Mouse (Mus musculus) forebrain, postnatal 0 days (tissue): Measurements from ENCODE around the gene Ccl2. TPM values are rescaled to one million over a fixed set of nuclear protein-coding genes. Genes with fewer than 3 reads are reported as not detected.

Experiments used
- ATAC-seq: fragments of 200-750 bp; cut with Nextera tagmentation; 2 replicates; pipeline ENCODE4 v1.8.0; 2017; ENCODE audit warnings: mild to moderate bottlenecking, moderate library complexity
- DNase-seq: peaks from one replicate; pipeline ENCODE4 v3.0.0-alpha.2; 2015
- H3K27ac ChIP-seq: fragments of 300-500 bp; sonication (generic); 2 replicates; pipeline ENCODE4 v1.5.1; 2014; ENCODE audit warnings: low read depth, mild to moderate bottlenecking, antibody characterized with exemption, low read length, moderate library complexity, mixed read lengths
- H3K27me3 ChIP-seq: fragments of 300-500 bp; sonication (generic); 2 replicates; pipeline ENCODE4 v1.6.1; 2014; ENCODE audit warnings: mild to moderate bottlenecking, low read length, mixed read lengths; ENCODE audit not compliant: insufficient read depth
- H3K36me3 ChIP-seq: fragments of 300-500 bp; sonication (generic); 2 replicates; pipeline ENCODE4 v1.6.1; 2014; ENCODE audit warnings: mild to moderate bottlenecking, moderate library complexity; ENCODE audit not compliant: insufficient read depth
- H3K4me1 ChIP-seq: fragments of 300-500 bp; sonication (generic); 2 replicates; pipeline ENCODE4 v1.6.1; 2014; ENCODE audit warnings: antibody characterized with exemption; ENCODE audit not compliant: insufficient read depth
- H3K4me2 ChIP-seq: fragments of 300-500 bp; sonication (generic); 2 replicates; pipeline ENCODE4 v1.6.1; 2014; ENCODE audit warnings: low read depth, mild to moderate bottlenecking, moderate library complexity
- H3K4me3 ChIP-seq: fragments of 300-500 bp; sonication (generic); 2 replicates; pipeline ENCODE4 v1.5.1; 2014; ENCODE audit warnings: low read depth, low read length, mixed read lengths
- H3K9ac ChIP-seq: fragments of 300-500 bp; sonication (generic); 2 replicates; pipeline ENCODE4 v1.6.1; 2014; ENCODE audit warnings: mild to moderate bottlenecking
- H3K9me3 ChIP-seq: fragments of 300-500 bp; sonication (generic); 2 replicates; pipeline ENCODE4 v1.6.1; 2016; ENCODE audit warnings: low read length
- CTCF ChIP-seq: sonication (generic); IDR thresholded peaks from 2 replicates; pipeline ENCODE4 v1.5.1; 2016; ENCODE audit warnings: antibody characterized with exemption, control low read depth, low read depth
- WGBS: fragments of 180-500 bp; shearing (Covaris S2); extraction: QIAGEN DNeasy Blood & Tissue Kit; methylation state at CpG from one replicate; pipeline ENCODE4 v1.1.7; 2014; 5-methylcytosine and 5-hydroxymethylcytosine counted together
- polyA plus RNA-seq: library from polyadenylated mRNA; unstranded; fragments of >200 nt; fragmentation: Nextera tagmentation; extraction: Ambion mirVana; gene quantifications from 2 replicates; pipeline ENCODE4 v1.2.1, GENCODE M21; 2015
- total RNA-seq: library from RNA; depleted of rRNA; stranded (reverse); fragments of >200 nt; gene quantifications from 2 replicates; pipeline ENCODE4 v1.2.3, GENCODE M21; 2014; rRNA removed

The Ccl2 gene
- total and polyA plus RNA-seq, 2 experiments from 2014 or later: 1.6 to 2.4 TPM

- Histone ChIP-seq H3K4me2 (no peak overlapping the region), H3K4me3 (no peak overlapping the region), H3K9me3 (no peaks in the 10 kb centered on the region), H3K27ac (no peak overlapping the region), H3K36me3 (no peaks in the 10 kb centered on the region), H3K9ac (no peak overlapping the region), H3K27me3 (no peaks in the 10 kb centered on the region), H3K4me1 (no peaks in the 10 kb centered on the region)
- ATAC-seq (no peak), DNase-seq (no peak)
- TF ChIP-seq CTCF: no peak
- 84% methylated on average over 3 of the region's 3 CpGs for WGBS
Observed at GRCm38 (mm10) chr11:82072984-82073383, 37.6 kb downstream of the Ccl2 start.

- Histone ChIP-seq H3K27ac (no peak overlapping the region), H3K9ac (no peak overlapping the region), H3K4me3 (no peak overlapping the region), H3K27me3 (no peaks in the 10 kb centered on the region), H3K9me3 (no peaks in the 10 kb centered on the region), H3K36me3 (no peaks in the 10 kb centered on the region), H3K4me1 (no peaks in the 10 kb centered on the region), H3K4me2 (no peak overlapping the region)
- ATAC-seq (no peak), DNase-seq (no peak)
- WGBS: 77% methylated on average over 3 of the region's 3 CpGs
- TF ChIP-seq CTCF: no peak
Observed at GRCm38 (mm10) chr11:82073686-82074085, 38.3 kb downstream of the Ccl2 start.

- Histone ChIP-seq H3K27ac (no peak overlapping the region), H3K27me3 (no peaks in the 10 kb centered on the region), H3K36me3 (no peaks in the 10 kb centered on the region), H3K9me3 (no peaks in the 10 kb centered on the region), H3K4me3 (no peak overlapping the region), H3K4me1 (no peaks in the 10 kb centered on the region), H3K4me2 (no peak overlapping the region), H3K9ac (no peak overlapping the region)
- WGBS: 70% methylated on average over 3 of the region's 3 CpGs
- DNase-seq (no peak), ATAC-seq (no peak)
- no peak for TF ChIP-seq CTCF
Observed at GRCm38 (mm10) chr11:82077031-82077430, 41.7 kb downstream of the Ccl2 start.

- H3K27ac ChIP-seq: no peak overlapping the region
- no peak for TF ChIP-seq CTCF
- H3K4me2 ChIP-seq: no peak overlapping the region
- no peaks in the 10 kb centered on the region for H3K9me3 ChIP-seq
- H3K36me3 ChIP-seq: no peaks in the 10 kb centered on the region
- no peak overlapping the region for H3K4me3 ChIP-seq
- H3K4me1 ChIP-seq: no peaks in the 10 kb centered on the region
- H3K9ac ChIP-seq: no peak overlapping the region
- no peaks in the 10 kb centered on the region for H3K27me3 ChIP-seq
- DNase-seq (no peak), ATAC-seq (no peak)
Observed at GRCm38 (mm10) chr11:82078136-82078730, 42.9 kb downstream of the Ccl2 start.

- DNase-seq (no peak), ATAC-seq (no peak)
- Histone ChIP-seq H3K36me3 (no peaks in the 10 kb centered on the region), H3K4me3 (no peak overlapping the region), H3K27ac (no peak overlapping the region), H3K9me3 (no peaks in the 10 kb centered on the region), H3K4me1 (no peaks in the 10 kb centered on the region), H3K4me2 (no peak overlapping the region), H3K27me3 (no peaks in the 10 kb centered on the region), H3K9ac (no peak overlapping the region)
- WGBS: 74% methylated on average over 3 of the region's 3 CpGs
- TF ChIP-seq CTCF: no peak
Observed at GRCm38 (mm10) chr11:82080865-82081264, 45.5 kb downstream of the Ccl2 start.

- no peak overlapping the region for H3K27ac ChIP-seq
- H3K4me3 ChIP-seq: no peak overlapping the region
- TF ChIP-seq CTCF: no peak
- H3K9ac ChIP-seq: no peak overlapping the region
- H3K27me3 ChIP-seq: no peaks in the 10 kb centered on the region
- no peak overlapping the region for H3K4me2 ChIP-seq
- WGBS: 85% methylated on average over 3 of the region's 3 CpGs
- H3K36me3 ChIP-seq: no peaks in the 10 kb centered on the region
- DNase-seq (no peak), ATAC-seq (no peak)
- H3K9me3 ChIP-seq: no peaks in the 10 kb centered on the region
- no peaks in the 10 kb centered on the region for H3K4me1 ChIP-seq
Observed at GRCm38 (mm10) chr11:82084360-82084759, 49.0 kb downstream of the Ccl2 start.

Other genes starting within 250 kb of the Ccl2 start
- gene 5530401A14Rik, start 174.9 kb upstream of the Ccl2 start, total RNA-seq: not detected in 2 replicates
- 0.23 TPM in 1 of 2 replicates, not detected in the other for gene 5530401A14Rik, start 174.9 kb upstream of the Ccl2 start, polyA plus RNA-seq
- gene Asic2, start 67.1 kb upstream of the Ccl2 start, total RNA-seq: 28.9 and 37.2 TPM in 2 replicates
- 11.5 and 15.5 TPM in 2 replicates for gene Asic2, start 67.1 kb upstream of the Ccl2 start, polyA plus RNA-seq
- gene Gm17268, start 3.0 kb downstream of the Ccl2 start, total RNA-seq: not detected in 2 replicates
- not detected in 2 replicates for gene Gm17268, start 3.0 kb downstream of the Ccl2 start, polyA plus RNA-seq
- gene Ccl7, start 10.1 kb downstream of the Ccl2 start, total RNA-seq: 0.23 TPM in 1 of 2 replicates, not detected in the other
- gene Ccl7, start 10.1 kb downstream of the Ccl2 start, polyA plus RNA-seq: 1.2 and 3.0 TPM in 2 replicates
- gene Ccl11, start 22.3 kb downstream of the Ccl2 start, total RNA-seq: not detected in 2 replicates
- gene Ccl11, start 22.3 kb downstream of the Ccl2 start, polyA plus RNA-seq: 0.15 TPM in 1 of 2 replicates, not detected in the other
- gene Ccl12, start 66.3 kb downstream of the Ccl2 start, total RNA-seq: 2.0 and 3.3 TPM in 2 replicates
- 7.6 and 11.1 TPM in 2 replicates for gene Ccl12, start 66.3 kb downstream of the Ccl2 start, polyA plus RNA-seq
- not detected in 2 replicates for gene Ccl8, start 79.6 kb downstream of the Ccl2 start, total RNA-seq
- 0.42 TPM in 1 of 2 replicates, not detected in the other for gene Ccl8, start 79.6 kb downstream of the Ccl2 start, polyA plus RNA-seq